Mouse (Mus musculus): Measurements from ENCODE around the gene Btbd17. TPM values are rescaled to one million over a fixed set of nuclear protein-coding genes. Genes with fewer than 3 reads are reported as not detected.

The Btbd17 gene
- total RNA-seq, 2 experiments from 2014 or later, result not detected

- ATAC-seq (replicated peaks; ENCODE audit: low FRiP score, poor library complexity, severe bottlenecking), result no peak
These were observed 9.4 kb downstream of the Btbd17 start for GRCm38 (mm10) chr11:114786326-114786725.

DNA sequence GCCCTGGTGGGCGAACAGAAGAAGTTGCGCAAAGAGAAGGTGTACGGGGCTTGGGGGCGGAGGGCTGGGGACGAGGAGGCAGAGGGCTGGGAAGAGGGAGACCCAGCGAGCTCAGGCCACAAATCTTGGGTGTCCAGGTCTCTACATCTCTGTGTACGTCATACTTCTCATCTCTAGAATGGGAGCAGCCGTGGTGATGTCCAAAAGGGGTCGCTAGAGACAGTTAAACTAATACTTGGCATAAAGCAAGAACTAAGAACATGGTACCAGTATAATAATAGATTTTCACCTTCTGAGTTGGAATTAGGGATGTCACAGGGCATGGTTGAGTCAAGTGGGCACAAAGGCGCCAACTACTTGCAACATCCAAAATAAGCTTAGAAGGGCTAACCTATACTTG, 9.9 kb downstream of the Btbd17 start:
- no peak for ATAC-seq (replicated peaks; ENCODE audit: low FRiP score, poor library complexity, severe bottlenecking)

DNA sequence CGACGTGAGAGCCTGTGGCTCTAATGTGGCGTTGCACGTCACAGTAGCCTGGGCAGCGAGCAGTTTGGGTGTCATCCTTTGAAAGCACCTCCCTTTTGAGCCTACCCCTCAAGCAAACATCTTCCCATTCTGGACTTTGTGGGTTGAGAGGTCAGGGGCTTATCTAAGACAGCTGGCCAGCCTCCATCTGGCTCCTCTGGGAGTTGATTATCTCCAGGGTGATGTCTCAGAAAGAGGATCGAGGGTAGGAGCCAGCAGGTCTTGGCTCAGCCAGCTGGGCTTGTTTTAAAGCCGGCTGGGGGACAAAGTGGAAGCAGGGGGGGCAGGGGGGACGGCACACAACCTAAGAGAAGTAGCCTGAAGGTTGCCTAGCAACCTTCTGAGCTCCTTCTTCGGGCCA, 15.7 kb downstream of the Btbd17 start:
- no peak for ATAC-seq (replicated peaks; ENCODE audit: low FRiP score, poor library complexity, severe bottlenecking)

DNA sequence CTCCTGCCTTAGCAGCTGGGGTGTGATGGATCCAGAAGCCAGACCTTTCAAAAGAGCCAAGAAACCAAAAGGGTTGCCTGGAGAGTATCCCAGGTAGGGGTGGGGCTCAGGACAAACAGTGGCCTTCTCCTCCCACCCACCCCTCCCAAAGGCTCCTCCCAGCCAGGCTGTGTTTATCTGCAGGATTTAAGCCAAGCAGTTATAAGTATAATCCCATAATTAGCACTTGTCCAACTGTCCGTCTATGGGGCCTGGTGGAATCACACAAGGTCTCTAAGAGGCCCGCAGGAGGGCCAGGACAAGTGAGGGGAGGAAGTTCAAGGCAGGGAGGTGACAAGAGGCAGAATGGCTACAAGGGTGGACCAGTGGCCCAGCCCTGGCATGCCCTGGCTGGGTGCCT, 23.8 kb downstream of the Btbd17 start:
- no peak for ATAC-seq (replicated peaks; ENCODE audit: low FRiP score, poor library complexity, severe bottlenecking)

DNA sequence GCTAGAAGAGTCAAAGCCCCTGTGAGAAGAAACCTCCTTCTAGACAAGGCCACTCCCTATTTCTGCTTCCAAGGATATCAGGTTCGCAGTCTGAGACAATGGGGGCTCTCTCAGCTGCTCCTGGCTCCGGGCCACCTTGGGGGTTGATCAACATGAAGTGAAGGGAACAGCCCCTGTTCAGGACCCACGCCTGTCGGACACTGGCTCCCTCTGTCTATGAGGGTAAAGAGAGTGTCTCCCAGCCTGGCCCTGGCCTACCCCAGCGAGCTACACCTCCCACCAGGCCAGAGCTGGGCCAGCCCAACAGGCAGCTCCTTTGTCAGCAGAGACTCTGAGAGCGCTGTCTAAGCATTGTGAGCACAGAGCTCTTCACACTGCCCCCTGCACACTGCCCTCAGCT, 25.8 kb downstream of the Btbd17 start:
- ATAC-seq (replicated peaks; ENCODE audit: low FRiP score, poor library complexity, severe bottlenecking), result no peak

DNA sequence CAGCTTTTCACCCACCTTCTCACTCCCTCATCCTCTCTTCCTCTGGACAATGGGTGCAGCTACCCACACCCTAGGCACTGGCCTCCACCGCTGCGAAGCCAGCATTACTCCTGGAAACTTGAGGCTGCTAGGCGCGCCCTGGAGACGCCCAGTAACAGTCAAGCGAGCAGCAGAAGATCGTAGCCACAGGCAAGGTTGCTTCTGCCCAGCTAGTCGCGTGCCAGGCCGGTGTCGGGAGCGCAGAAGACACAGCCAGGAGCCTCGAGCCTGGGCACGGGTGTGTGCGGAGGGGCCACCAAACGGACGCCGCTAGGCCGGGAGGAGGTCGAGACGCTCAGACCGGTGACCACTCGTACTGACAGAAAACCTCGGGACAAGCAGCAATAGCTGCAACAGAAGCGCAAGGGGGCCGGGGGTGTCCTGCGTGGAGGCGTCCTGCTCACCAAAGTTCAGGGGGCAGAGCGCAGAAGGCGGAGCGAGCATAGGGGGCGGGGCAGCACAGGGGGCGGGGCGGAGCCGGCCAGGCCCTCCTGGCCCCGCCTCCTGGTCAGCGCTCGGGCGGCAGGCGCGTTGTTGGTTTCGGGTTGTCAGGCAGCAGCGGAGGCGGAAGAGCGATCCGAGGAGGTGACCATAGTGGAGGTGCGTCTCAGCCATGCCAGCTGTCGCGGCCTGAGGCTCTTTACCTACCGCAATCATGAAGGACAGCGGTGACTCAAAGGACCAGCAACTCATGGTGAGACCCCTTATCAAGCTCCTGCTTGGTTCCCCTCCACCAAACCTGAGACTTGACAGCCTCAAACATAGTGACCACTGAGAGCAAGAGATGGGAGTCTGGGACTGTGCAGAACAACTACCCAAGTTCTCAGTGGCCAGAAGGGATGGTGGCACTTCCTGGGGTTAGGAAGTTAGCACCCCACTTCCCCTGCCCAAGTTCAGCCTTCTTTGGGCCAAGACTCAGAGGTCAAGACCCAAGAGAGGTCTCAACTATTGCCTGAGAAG, 30.6 kb downstream of the Btbd17 start, which contains the start of gene Kif19a:
Gene Kif19a, plus strand, starts transcription at position 569 of the 999 bp plus-strand sequence.
- ATAC-seq (replicated peaks; ENCODE audit: low FRiP score, poor library complexity, severe bottlenecking), result 0 out of 2 replicates have a peak, but pooled peaks have one; percentile 54

GRCm38 (mm10) chr11:114747564-114748138, 48.1 kb downstream of the Btbd17 start:
- ATAC-seq (replicated peaks; ENCODE audit: low FRiP score, poor library complexity, severe bottlenecking), result no peak

GRCm38 (mm10) chr11:114745134-114745533, 50.6 kb downstream of the Btbd17 start:
- peak; percentile 84 for ATAC-seq (replicated peaks; ENCODE audit: low FRiP score, poor library complexity, severe bottlenecking)

DNA sequence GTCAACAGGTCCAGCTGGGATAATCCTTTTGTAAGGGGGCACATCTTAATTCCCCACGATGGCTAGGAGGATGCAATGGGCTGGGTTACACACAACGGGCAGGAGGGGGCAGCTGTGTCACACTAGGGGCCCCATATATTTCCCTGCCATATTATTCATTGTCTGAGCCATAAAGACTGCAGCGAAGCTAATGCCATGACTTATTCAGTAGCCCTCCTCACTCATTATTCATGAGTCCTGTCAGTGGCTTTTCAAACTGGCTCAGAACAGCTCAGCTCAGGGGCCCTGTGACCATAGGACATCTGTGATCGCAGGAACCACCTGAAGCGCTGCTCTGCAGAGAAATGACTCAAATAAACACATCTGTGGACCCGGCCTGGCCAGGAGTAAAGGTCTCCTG, 54.3 kb downstream of the Btbd17 start:
- ATAC-seq (replicated peaks; ENCODE audit: low FRiP score, poor library complexity, severe bottlenecking), result no peak

Other genes starting within 250 kb of the Btbd17 start
- gene Rpl38, start 127.4 kb downstream of the Btbd17 start, total RNA-seq (2015; ENCODE audit: low replicate concordance), result 178 and 282 TPM in 2 replicates
- 361 and 369 TPM in 2 replicates for gene Rpl38, start 127.4 kb downstream of the Btbd17 start, total RNA-seq (2017; ENCODE audit: low replicate concordance)
- gene Ttyh2, start 120.5 kb downstream of the Btbd17 start, total RNA-seq (2015; ENCODE audit: low replicate concordance), result 0.58 and 0.63 TPM in 2 replicates
- gene Ttyh2, start 120.5 kb downstream of the Btbd17 start, total RNA-seq (2017; ENCODE audit: low replicate concordance), result 0.77 and 1.8 TPM in 2 replicates
- gene Dnaic2, start 68.5 kb downstream of the Btbd17 start, total RNA-seq (2015; ENCODE audit: low replicate concordance), result not detected in 2 replicates
- not detected in 2 replicates for gene Dnaic2, start 68.5 kb downstream of the Btbd17 start, total RNA-seq (2017; ENCODE audit: low replicate concordance)
- gene Kif19a, start 30.6 kb downstream of the Btbd17 start, total RNA-seq (2015; ENCODE audit: low replicate concordance), result 0.58 TPM in 1 of 2 replicates, not detected in the other
- 0.70 TPM in 1 of 2 replicates, not detected in the other for gene Kif19a, start 30.6 kb downstream of the Btbd17 start, total RNA-seq (2017; ENCODE audit: low replicate concordance)
- not detected in 2 replicates for gene Gpr142, start 3.0 kb upstream of the Btbd17 start, total RNA-seq (2015; ENCODE audit: low replicate concordance)
- gene Gpr142, start 3.0 kb upstream of the Btbd17 start, total RNA-seq (2017; ENCODE audit: low replicate concordance), result not detected in 2 replicates
- 0.77 TPM in 1 of 2 replicates, not detected in the other for gene Gprc5c, start 55.2 kb upstream of the Btbd17 start, total RNA-seq (2015; ENCODE audit: low replicate concordance)
- 0.09 TPM in 1 of 2 replicates, not detected in the other for gene Gprc5c, start 55.2 kb upstream of the Btbd17 start, total RNA-seq (2017; ENCODE audit: low replicate concordance)
- gene Cd300a, start 94.1 kb upstream of the Btbd17 start, total RNA-seq (2015; ENCODE audit: low replicate concordance), result 3.8 and 4.8 TPM in 2 replicates
- 3.7 and 7.1 TPM in 2 replicates for gene Cd300a, start 94.1 kb upstream of the Btbd17 start, total RNA-seq (2017; ENCODE audit: low replicate concordance)
- 9.2 and 20.9 TPM in 2 replicates for gene Cd300lb, start 138.4 kb upstream of the Btbd17 start, total RNA-seq (2015; ENCODE audit: low replicate concordance)
- 9.6 and 14.8 TPM in 2 replicates for gene Cd300lb, start 138.4 kb upstream of the Btbd17 start, total RNA-seq (2017; ENCODE audit: low replicate concordance)
- not detected in 2 replicates for gene Cd300c, start 173.2 kb upstream of the Btbd17 start, total RNA-seq (2015; ENCODE audit: low replicate concordance)
- gene Cd300c, start 173.2 kb upstream of the Btbd17 start, total RNA-seq (2017; ENCODE audit: low replicate concordance), result 0.60 and 2.2 TPM in 2 replicates
- gene Cd300ld, start 194.0 kb upstream of the Btbd17 start, total RNA-seq (2015; ENCODE audit: low replicate concordance), result 5.2 and 9.2 TPM in 2 replicates
- gene Cd300ld, start 194.0 kb upstream of the Btbd17 start, total RNA-seq (2017; ENCODE audit: low replicate concordance), result 3.1 and 5.4 TPM in 2 replicates
- gene Cd300c2, start 205.9 kb upstream of the Btbd17 start, total RNA-seq (2015; ENCODE audit: low replicate concordance), result 1.5 and 2.3 TPM in 2 replicates
- 1.8 and 3.4 TPM in 2 replicates for gene Cd300c2, start 205.9 kb upstream of the Btbd17 start, total RNA-seq (2017; ENCODE audit: low replicate concordance)
- not detected in 2 replicates for gene Cd300ld2, start 220.2 kb upstream of the Btbd17 start, total RNA-seq (2015; ENCODE audit: low replicate concordance)
- not detected in 2 replicates for gene Cd300ld2, start 220.2 kb upstream of the Btbd17 start, total RNA-seq (2017; ENCODE audit: low replicate concordance)
- gene Cd300ld4, start 231.1 kb upstream of the Btbd17 start, total RNA-seq (2015; ENCODE audit: low replicate concordance), result 1.7 TPM in 1 of 2 replicates, not detected in the other
- 2.1 TPM in 1 of 2 replicates, not detected in the other for gene Cd300ld4, start 231.1 kb upstream of the Btbd17 start, total RNA-seq (2017; ENCODE audit: low replicate concordance)
- gene Cd300ld5, start 241.8 kb upstream of the Btbd17 start, total RNA-seq (2015; ENCODE audit: low replicate concordance), result 1.7 TPM in 1 of 2 replicates, not detected in the other
- not detected in 2 replicates for gene Cd300ld5, start 241.8 kb upstream of the Btbd17 start, total RNA-seq (2017; ENCODE audit: low replicate concordance)

All from erythroblast, adult 5-6 weeks (primary cell).